Mouse (Mus musculus): Measurements from ENCODE around the gene Hps1.

DNA sequence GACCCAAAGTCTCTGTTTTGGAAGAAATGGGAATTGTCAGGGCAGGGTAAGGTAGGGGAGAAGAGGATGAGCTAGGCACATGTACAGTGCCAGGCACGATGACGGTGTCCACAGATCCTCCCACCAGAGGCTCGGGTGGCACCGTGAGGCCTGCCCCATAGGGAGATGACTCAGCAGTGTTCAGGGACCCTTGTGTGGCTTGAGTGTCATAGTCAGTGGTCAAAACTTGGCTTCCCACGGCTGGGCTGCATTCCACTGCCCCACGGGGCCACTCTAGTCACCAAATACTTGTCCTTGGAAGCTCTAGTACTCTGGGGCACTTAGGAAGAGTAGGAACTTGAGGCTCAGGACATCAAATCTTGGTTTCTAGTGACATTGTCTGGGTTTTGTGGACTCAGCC, 23.1 kb downstream of the Hps1 start:
- TF ChIP-seq CTCF (IDR thresholded peaks at IDR 0.05; ENCODE audit: control insufficient read depth, insufficient read depth, insufficient read length) (no peak), USF1 (IDR thresholded peaks at IDR 0.05; ENCODE audit: low read depth) (no peak)

Measured in C2C12 (cell line).